Mouse (Mus musculus): ENCODE results near the gene Mettl24.

- TF ChIP-seq POLR2A (IDR thresholded peaks at IDR 0.05; ENCODE audit: insufficient read length, low read depth) (no peak), MYOG (IDR thresholded peaks at IDR 0.05; ENCODE audit: control insufficient read depth in 1 of 3, insufficient read depth in 1 of 3, insufficient read length in 2 of 3, low read depth in 2 of 3) (no peak), MYOD1 (IDR thresholded peaks at IDR 0.05; ENCODE audit: control insufficient read depth in 1 of 3, insufficient read length in 2 of 3, low read depth in 2 of 3) (no peak), E2F4 (IDR thresholded peaks at IDR 0.05; ENCODE audit: insufficient read depth) (no peak), TCF12 (IDR thresholded peaks at IDR 0.05; ENCODE audit: insufficient read depth, poor library complexity, severe bottlenecking) (no peak), REST (IDR thresholded peaks at IDR 0.05; ENCODE audit: insufficient read depth, insufficient read length) (no peak), CEBPB (IDR thresholded peaks at IDR 0.05; ENCODE audit: insufficient read depth, poor library complexity, severe bottlenecking) (no peak)
Observed at GRCm38 (mm10) chr10:40675921-40676320, 7.2 kb upstream of the Mettl24 start.

Data from myocyte (in vitro differentiated cells).